Mouse (Mus musculus) CH12.LX (cell line): Measurements from ENCODE around the gene Hyou1. TPM values are rescaled to one million over a fixed set of nuclear protein-coding genes. Genes with fewer than 3 reads are reported as not detected.

ENCODE experiments used
- DNase-seq: peaks from one replicate; pipeline ENCODE4 v3.0.0-alpha.2; 2013; ENCODE audit errors: extremely low read depth
- H3K27ac ChIP-seq: 2 replicates; pipeline ENCODE4 v1.5.1; 2012; ENCODE audit warnings: low read depth, mild to moderate bottlenecking, control low read depth, moderate library complexity; ENCODE audit not compliant: insufficient read depth
- H3K27me3 ChIP-seq: replicated peaks from 2 replicates; pipeline ENCODE3; 2012; ENCODE audit warnings: inconsistent platforms
- H3K36me3 ChIP-seq, 2 experiments: replicated peaks in 1 of 2; 2 replicates each; pipeline versions ENCODE3 to v1.6.1; 2012; ENCODE audit warnings: inconsistent platforms in 1 of 2, low read length in 1 of 2, mild to moderate bottlenecking in 1 of 2, mixed read lengths in 1 of 2, moderate library complexity in 1 of 2; ENCODE audit not compliant: control insufficient read depth in 1 of 2, insufficient read depth in 1 of 2
- H3K4me1 ChIP-seq, 2 experiments: 2 replicates each; pipeline ENCODE4 v1.6.1; 2012; ENCODE audit warnings: inconsistent platforms in 1 of 2, moderate library complexity in 1 of 2; ENCODE audit not compliant: insufficient read depth in 2 of 2, control insufficient read depth in 1 of 2
- H3K4me2 ChIP-seq: 2 replicates; pipeline ENCODE4 v1.6.1; 2012; ENCODE audit warnings: low read depth, mild to moderate bottlenecking, control low read depth; ENCODE audit not compliant: poor library complexity, insufficient read depth, severe bottlenecking
- H3K4me3 ChIP-seq, 3 experiments: fragments of 150-350 bp in 1 of 3; sonication (generic) in 1 of 3; replicated peaks in 1 of 3; 2 replicates each; pipeline versions ENCODE3 to v1.5.1; 2011 to 2012; ENCODE audit warnings: low read depth in 2 of 3, low read length in 2 of 3, mild to moderate bottlenecking in 2 of 3, moderate library complexity in 2 of 3, control low read depth in 1 of 3, improper control_type of control experiment in 1 of 3, inconsistent platforms in 1 of 3, mixed read lengths in 1 of 3; ENCODE audit not compliant: poor library complexity in 1 of 3
- H3K79me2 ChIP-seq: replicated peaks from 2 replicates; pipeline ENCODE4 v1.6.1; 2012; ENCODE audit warnings: mild to moderate bottlenecking, moderate library complexity; ENCODE audit not compliant: control insufficient read depth, poor library complexity, insufficient read depth, severe bottlenecking; ENCODE audit errors: extremely low read depth
- H3K9ac ChIP-seq: 2 replicates; pipeline ENCODE4 v1.6.1; 2012; ENCODE audit warnings: low read depth, mild to moderate bottlenecking, control low read depth, moderate library complexity; ENCODE audit not compliant: insufficient read depth
- H3K9me3 ChIP-seq: replicated peaks from 2 replicates; pipeline ENCODE3; 2012; ENCODE audit warnings: low read length, inconsistent platforms, mixed read lengths
- BHLHE40 ChIP-seq: IDR thresholded peaks from 2 replicates; pipeline ENCODE4 v1.6.1; 2011; ENCODE audit warnings: mild to moderate bottlenecking, low read depth, low read length, improper control_type of control experiment
- CTCF ChIP-seq, 2 experiments: IDR thresholded peaks in 1 of 2; conservative IDR thresholded peaks in 1 of 2; 2 replicates each; pipeline ENCODE4 v1.5.1; 2011 to 2012; ENCODE audit warnings: low read depth in 2 of 2, low read length in 2 of 2, improper control_type of control experiment in 1 of 2, inconsistent platforms in 1 of 2, mild to moderate bottlenecking in 1 of 2, moderate library complexity in 1 of 2
- E2F4 ChIP-seq: IDR thresholded peaks from 2 replicates; pipeline ENCODE4 v1.6.1; 2011; ENCODE audit warnings: low read depth, low read length, improper control_type of control experiment; ENCODE audit not compliant: insufficient replicate concordance
- ELF1 ChIP-seq: IDR thresholded peaks from 2 replicates; pipeline ENCODE4 v1.6.1; 2014; ENCODE audit warnings: low read depth, mild to moderate bottlenecking, inconsistent platforms, low read length, improper control_type of control experiment
- GABPA ChIP-seq: IDR thresholded peaks from 2 replicates; pipeline ENCODE4 v1.6.1; 2012; ENCODE audit warnings: low read depth, low read length, improper control_type of control experiment, inconsistent platforms; ENCODE audit not compliant: insufficient replicate concordance
- IRF4 ChIP-seq: IDR thresholded peaks from 2 replicates; pipeline ENCODE4 v1.6.1; 2014; ENCODE audit warnings: low read depth, mild to moderate bottlenecking, inconsistent platforms, low read length, improper control_type of control experiment
- JUND ChIP-seq: conservative IDR thresholded peaks from 2 replicates; pipeline ENCODE4 v1.6.1; 2011; ENCODE audit warnings: low read depth, low read length, improper control_type of control experiment
- MAX ChIP-seq: IDR thresholded peaks from 2 replicates; pipeline ENCODE4 v1.6.1; 2011; ENCODE audit warnings: low read length, improper control_type of control experiment
- NELFE ChIP-seq: IDR thresholded peaks from 2 replicates; pipeline ENCODE4 v1.6.1; 2011; ENCODE audit warnings: low read depth, low read length, improper control_type of control experiment
- POLR2A ChIP-seq: IDR thresholded peaks from 2 replicates; pipeline ENCODE4 v1.6.1; 2011; ENCODE audit warnings: low read depth, mild to moderate bottlenecking, improper control_type of control experiment, low read length
- POLR2AphosphoS2 ChIP-seq: IDR thresholded peaks from 2 replicates; pipeline ENCODE4 v1.6.1; 2011; ENCODE audit warnings: low read depth, low read length, improper control_type of control experiment
- RCOR1 ChIP-seq: conservative IDR thresholded peaks from 2 replicates; pipeline ENCODE4 v1.6.1; 2012; ENCODE audit warnings: low read depth, mild to moderate bottlenecking, inconsistent platforms, low read length, improper control_type of control experiment
- SMC3 ChIP-seq: IDR thresholded peaks from 2 replicates; pipeline ENCODE4 v1.6.1; 2011; ENCODE audit warnings: low read depth, low read length, improper control_type of control experiment
- UBTF ChIP-seq: IDR thresholded peaks from 2 replicates; pipeline ENCODE4 v1.6.1; 2012; ENCODE audit warnings: low read depth, mild to moderate bottlenecking, inconsistent platforms, low read length, improper control_type of control experiment, moderate library complexity
- ZC3H11A ChIP-seq: IDR thresholded peaks from 2 replicates; pipeline ENCODE4 v1.6.1; 2012; ENCODE audit warnings: low read depth, mild to moderate bottlenecking, inconsistent platforms, low read length, improper control_type of control experiment
- ZKSCAN1 ChIP-seq: IDR thresholded peaks from 2 replicates; pipeline ENCODE4 v1.6.1; 2012; ENCODE audit warnings: low read depth, inconsistent platforms, low read length, improper control_type of control experiment, borderline replicate concordance
- ZNF384 ChIP-seq: IDR thresholded peaks from 2 replicates; pipeline ENCODE4 v1.6.1; 2012; ENCODE audit warnings: low read depth, low read length, improper control_type of control experiment, inconsistent platforms
- dilution Hi-C: fragments of 300-500 bp; cut with MboI; formaldehyde crosslinking; loops from 2 replicates; pipeline ENCODE4 v1.14.3; 2020; ENCODE audit warnings: low sequenced_read_pairs; ENCODE audit not compliant: extremely low pct_unique_long_range_greater_than_20kb, extremely low pct_ligation_motif_present
- in situ Hi-C: fragments of 300-500 bp; cut with MboI; formaldehyde crosslinking; loops from 3 replicates; pipeline ENCODE4 v1.14.3; 2019; ENCODE audit warnings: low sequenced_read_pairs, low pct_ligation_motif_present, low pct_unique_long_range_greater_than_20kb, mixed read lengths
- polyA plus RNA-seq: library from polyadenylated mRNA; unstranded; fragments of >175 nt; gene quantifications from 2 replicates; pipeline ENCODE4 v1.2.1, GENCODE M21; 2012; ENCODE audit warnings: low read depth; ENCODE audit not compliant: insufficient read length
- total RNA-seq, 2 experiments: library from RNA; depleted of rRNA; stranded (reverse); fragments of 300-350 nt in 1 of 2; fragments of >200 nt in 1 of 2; gene quantifications; 2 replicates each; pipeline ENCODE4 v1.2.3; 2012 to 2014

Gene Hyou1
- total and polyA plus RNA-seq, 3 experiments: 32.6 to 89.9 (median 88.7) TPM

DNA sequence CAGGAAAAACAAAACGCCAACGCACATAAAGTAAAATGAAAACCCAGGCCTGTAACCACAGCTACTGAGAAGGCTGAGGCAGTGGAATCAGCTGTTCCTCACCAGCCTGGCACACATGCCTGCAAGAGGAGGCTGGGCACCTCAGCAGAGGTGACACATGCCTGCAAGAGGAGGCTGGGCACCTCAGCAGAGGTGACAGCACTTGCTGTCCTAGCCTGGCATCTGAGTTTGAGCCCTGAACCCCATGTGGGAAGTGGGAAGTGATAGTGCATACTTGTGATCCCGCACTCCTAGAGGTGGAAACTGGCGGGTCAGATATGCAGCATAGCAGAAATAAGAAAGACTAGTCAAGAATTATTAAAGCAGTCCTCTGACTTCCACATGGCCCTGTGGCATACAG lies 27.9 kb upstream of the Hyou1 start:
- peaks cover 0 to 5% of the 10 kb centered on the region in 2 experiments; a peak in 1 of 4 replicates for H3K4me1 ChIP-seq
- in situ Hi-C loops: no loop called here
- TF ChIP-seq ZC3H11A: no peak
- no peak for TF ChIP-seq BHLHE40
- TF ChIP-seq ELF1: no peak
- no peak for TF ChIP-seq E2F4
- no peak for TF ChIP-seq GABPA
- TF ChIP-seq SMC3: no peak
- TF ChIP-seq CTCF (conservative IDR thresholded peaks at IDR 0.05 in 1 of 2, IDR thresholded peaks at IDR 0.05 in 1 of 2; ENCODE audit: low read depth in 2 of 2, low read length in 2 of 2): no peak
- no peak for TF ChIP-seq MAX
- TF ChIP-seq JUND: no peak
- TF ChIP-seq IRF4: no peak
- TF ChIP-seq, all 38 proteins: peak for 0
- Histone ChIP-seq H3K36me3 (peaks cover 86 to 93% of the 10 kb centered on the region in 2 experiments), H3K9me3 (peaks cover 3% of the 10 kb centered on the region), H3K27ac (no peak overlapping the region), H3K9ac (no peak overlapping the region), H3K4me2 (no peak overlapping the region), H3K27me3 (no peaks in the 10 kb centered on the region), H3K4me3 (no peak overlapping the region), H3K79me2 (no peaks in the 10 kb centered on the region)
- dilution Hi-C loops: no loop called here
- DNase-seq: no peak

DNA sequence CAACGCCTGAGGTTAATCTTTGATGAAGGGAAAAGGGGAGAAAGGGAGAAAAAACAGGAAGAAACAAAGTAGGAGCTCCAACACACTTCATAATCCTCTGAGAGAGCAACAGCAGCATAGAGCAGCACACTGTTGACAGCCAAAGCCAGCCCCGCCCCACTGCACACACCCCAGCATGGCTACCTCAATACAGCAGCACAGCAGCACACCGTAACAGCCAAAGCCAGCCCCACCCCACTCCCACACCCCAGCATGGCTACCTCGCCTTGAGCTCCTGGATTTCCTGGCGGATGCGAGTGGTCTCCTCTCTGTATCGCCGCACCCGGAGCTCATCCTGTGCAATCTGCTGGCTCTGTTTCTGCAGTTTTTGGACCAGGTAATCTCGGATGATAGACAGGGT lies 27.0 kb upstream of the Hyou1 start:
- in situ Hi-C loops (no loop called here), dilution Hi-C loops (no loop called here)
- H3K36me3 ChIP-seq: peaks cover 89 to 91% of the 10 kb centered on the region in 2 experiments
- DNase-seq: no peak
- H3K27ac ChIP-seq: no peak overlapping the region
- H3K4me2 ChIP-seq: no peak overlapping the region
- H3K79me2 ChIP-seq: no peaks in the 10 kb centered on the region
- no peaks in the 10 kb centered on the region for H3K27me3 ChIP-seq
- H3K9me3 ChIP-seq: peaks cover 3% of the 10 kb centered on the region
- no peak overlapping the region for H3K9ac ChIP-seq
- TF ChIP-seq ZNF384 (no peak), E2F4 (no peak), ELF1 (no peak), ZKSCAN1 (no peak), MAX (no peak), RCOR1 (no peak), POLR2AphosphoS2 (no peak), NELFE (no peak), IRF4 (no peak), POLR2A (no peak), GABPA (no peak), UBTF (no peak)
- H3K4me3 ChIP-seq: no peak overlapping the region
- peaks cover 0 to 4% of the 10 kb centered on the region in 2 experiments; a peak in 1 of 4 replicates for H3K4me1 ChIP-seq
